Mouse (Mus musculus) neural tube, embryonic 11.5 days (tissue): Measurements from ENCODE around the gene Luc7l2. TPM values are rescaled to one million over a fixed set of nuclear protein-coding genes. Genes with fewer than 3 reads are reported as not detected.

Experiments used
- ATAC-seq: fragments of 200-750 bp; cut with Nextera tagmentation; 2 replicates; pipeline ENCODE4 v1.8.0; 2017; ENCODE audit warnings: moderate number of reproducible peaks, mild to moderate bottlenecking, moderate TSS enrichment, moderate library complexity; ENCODE audit not compliant: insufficient read depth, low FRiP score, low TSS enrichment
- DNase-seq: peaks from one replicate; pipeline ENCODE4 v3.0.0-alpha.2; 2015; ENCODE audit warnings: low spot score
- H3K27ac ChIP-seq: fragments of 300-500 bp; sonication (generic); 2 replicates; pipeline ENCODE4 v1.5.1; 2014; ENCODE audit warnings: low read depth, mild to moderate bottlenecking, low read length
- H3K27me3 ChIP-seq: fragments of 300-500 bp; sonication (generic); 2 replicates; pipeline ENCODE4 v1.6.1; 2014; ENCODE audit warnings: mild to moderate bottlenecking, low read length, mixed read lengths; ENCODE audit not compliant: control insufficient read depth, insufficient read depth
- H3K36me3 ChIP-seq: fragments of 300-500 bp; sonication (generic); 2 replicates; pipeline ENCODE4 v1.6.1; 2014; ENCODE audit warnings: mild to moderate bottlenecking, low read length, moderate library complexity, mixed read lengths; ENCODE audit not compliant: control insufficient read depth, insufficient read depth
- H3K4me1 ChIP-seq: fragments of 300-500 bp; sonication (generic); 2 replicates; pipeline ENCODE4 v1.6.1; 2014; ENCODE audit warnings: low read length, mixed read lengths; ENCODE audit not compliant: control insufficient read depth, insufficient read depth
- H3K4me2 ChIP-seq: fragments of 300-500 bp; sonication (generic); 2 replicates; pipeline ENCODE4 v1.6.1; 2014; ENCODE audit warnings: low read depth, mild to moderate bottlenecking, moderate library complexity
- H3K4me3 ChIP-seq: fragments of 300-500 bp; sonication (generic); 2 replicates; pipeline ENCODE4 v1.5.1; 2014; ENCODE audit warnings: low read depth, low read length
- H3K9ac ChIP-seq: fragments of 300-500 bp; sonication (generic); 2 replicates; pipeline ENCODE4 v1.6.1; 2014; ENCODE audit warnings: mild to moderate bottlenecking, low read length
- H3K9me3 ChIP-seq: fragments of 300-500 bp; sonication (generic); 2 replicates; pipeline ENCODE4 v1.6.1; 2016; ENCODE audit warnings: low read length; ENCODE audit not compliant: control insufficient read depth
- WGBS: fragments of 180-500 bp; shearing (Covaris S2); extraction: QIAGEN DNeasy Blood & Tissue Kit; methylation state at CpG from one replicate; pipeline ENCODE4 v1.1.7; 2014; 5-methylcytosine and 5-hydroxymethylcytosine counted together
- microRNA-seq: library from miRNA; unstranded; fragments of <30 nt; microRNA quantifications from one replicate; pipeline ENCODE4, GENCODE M21; 2016
- polyA plus RNA-seq: library from polyadenylated mRNA; unstranded; fragments of >200 nt; fragmentation: Nextera tagmentation; extraction: Ambion mirVana; gene quantifications from 2 replicates; pipeline ENCODE4 v1.2.1, GENCODE M21; 2014

Gene Luc7l2
- polyA plus RNA-seq, 1 experiment from 2014 or later, result 32.7 TPM

GRCm38 (mm10) chr6:38649545-38649944 lies 98.4 kb downstream of the Luc7l2 start:
- H3K4me1 ChIP-seq, result no peaks in the 10 kb centered on the region
- no peaks in the 10 kb centered on the region for H3K27me3 ChIP-seq
- H3K36me3 ChIP-seq, result no peaks in the 10 kb centered on the region
- no peak overlapping the region for H3K4me2 ChIP-seq
- H3K9ac ChIP-seq, result no peak overlapping the region
- H3K27ac ChIP-seq, result no peak overlapping the region
- H3K4me3 ChIP-seq, result no peak overlapping the region
- 77% methylated on average over 3 of the region's 3 CpGs for WGBS
- no peaks in the 10 kb centered on the region for H3K9me3 ChIP-seq
- DNase-seq (no peak), ATAC-seq (no peak)

GRCm38 (mm10) chr6:38650263-38650937 lies 99.3 kb downstream of the Luc7l2 start:
- Histone ChIP-seq H3K9me3 (no peaks in the 10 kb centered on the region), H3K27me3 (no peaks in the 10 kb centered on the region), H3K9ac (no peak overlapping the region), H3K4me2 (no peak overlapping the region), H3K4me1 (no peaks in the 10 kb centered on the region), H3K36me3 (no peaks in the 10 kb centered on the region), H3K27ac (no peak overlapping the region), H3K4me3 (no peak overlapping the region)
- WGBS, result 43% methylated on average over 14 of the region's 14 CpGs
- ATAC-seq (peak; percentile 50), DNase-seq (peak; percentile 77)

Small RNAs within 50 kb of the gene (microRNA-seq; reads per million reads assigned to microRNA genes)
- gene Mir7670, result not detected

Other genes starting within 250 kb of the Luc7l2 start
- 1.4 and 1.7 TPM in 2 replicates for gene Zc3hav1, start 196.7 kb upstream of the Luc7l2 start, polyA plus RNA-seq
- 9.9 and 11.8 TPM in 2 replicates for gene Ttc26, start 169.9 kb upstream of the Luc7l2 start, polyA plus RNA-seq
- gene Ubn2, start 117.4 kb upstream of the Luc7l2 start, polyA plus RNA-seq, result 20.0 TPM in 2 replicates
- 106 and 122 TPM in 2 replicates for gene Fmc1, start 17.8 kb upstream of the Luc7l2 start, polyA plus RNA-seq
- gene Klrg2, start 85.9 kb downstream of the Luc7l2 start, polyA plus RNA-seq, result 0.07 TPM in 1 of 2 replicates, not detected in the other
- gene Clec2l, start 111.7 kb downstream of the Luc7l2 start, polyA plus RNA-seq, result 4.7 and 6.5 TPM in 2 replicates